Comparison of ENCODE assay signal across 20 mouse cellular contexts in the genomic region with DNA sequence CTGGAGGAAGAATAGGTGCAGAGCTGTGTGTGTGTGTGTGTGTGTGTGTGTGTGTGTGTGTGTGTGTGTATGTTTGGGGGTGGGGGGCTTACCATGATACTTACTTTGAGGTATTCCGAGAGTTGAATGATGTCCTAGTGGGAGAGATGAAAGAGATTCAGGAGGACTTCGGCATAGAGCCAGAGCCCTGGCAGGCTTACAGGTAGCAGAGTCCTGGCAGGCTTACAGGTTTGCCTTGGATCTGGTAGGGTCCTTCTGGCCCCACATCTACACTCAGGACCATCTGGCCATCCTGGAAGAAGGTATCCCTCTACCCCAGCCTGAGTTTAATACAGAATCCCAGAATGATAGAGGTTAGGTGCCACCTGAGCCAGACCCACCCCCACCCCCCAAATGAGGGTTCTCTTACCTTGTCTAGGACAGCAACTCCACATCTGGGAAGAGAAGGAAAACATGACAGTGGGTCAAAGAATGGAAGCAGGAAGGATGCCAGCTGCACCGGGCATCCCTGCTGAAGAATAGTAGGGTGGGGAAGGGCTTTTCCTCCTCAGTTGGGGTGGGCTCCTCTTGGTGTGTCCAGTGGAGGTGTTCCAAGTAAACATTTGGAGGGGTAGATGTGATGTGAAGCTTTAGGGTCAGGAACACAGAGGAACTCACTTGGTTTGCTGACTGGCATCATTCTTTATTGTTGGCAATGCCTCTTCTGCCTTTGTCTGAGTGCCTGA. TPM values are rescaled to one million over a fixed set of nuclear protein-coding genes. Genes with fewer than 3 reads are reported as not detected.
DNase-seq lines count a peak whose midpoint lies in the region; ATAC-seq and TF ChIP-seq lines count a peak whose summit lies in the region.
"Had no signal": no experiment of that assay in that cellular context is flagged by ENCODE, and none has a peak within 500 bp of the region (broad histone marks: within the 10 kb centered on the region; RNA-seq: fewer than 3 reads in every experiment).

No protein-coding gene starts in this region.

- no peak overlapping the region for H3K4me3 ChIP-seq in midbrain, postnatal 0 days (ENCODE audit: low read depth, low read length)
- no peak overlapping the region for H3K4me3 ChIP-seq in midbrain, embryonic 13.5 days (replicated peaks)
- H3K4me3 ChIP-seq in heart, embryonic 12.5 days, result no peak overlapping the region
- H3K4me3 ChIP-seq in kidney, adult 2 months (ENCODE audit: insufficient read depth, low read depth, low read length), result no peak overlapping the region
- H3K4me3 ChIP-seq in forebrain, embryonic 13.5 days, result no peak overlapping the region
- H3K4me3 ChIP-seq: embryonic facial prominence, embryonic 10.5 days; forebrain, embryonic 15.5 days; heart, adult 2 months; hindbrain, embryonic 10.5 days; intestine, embryonic 15.5 days had no signal

- peak; percentile 24 for DNase-seq in midbrain, postnatal 0 days (ENCODE audit: low spot score)
- peak; percentile 54 to 67 for DNase-seq in cerebellum, adult 18-20 months
- DNase-seq in cerebellum, adult 9-11 months, result peak; percentile 62
- DNase-seq in cerebellum, postnatal 36 days, result peak; percentile 72 to 73
- DNase-seq in kidney, adult 2 months, result no peak
- DNase-seq: adrenal gland, postnatal 14 days; heart, adult 2 months; kidney, adult 18-20 months had no signal

- H3K4me2 ChIP-seq in midbrain, postnatal 0 days (ENCODE audit: low read depth, low read length, poor library complexity, severe bottlenecking), result no peak overlapping the region
- no peak overlapping the region for H3K4me2 ChIP-seq in midbrain, embryonic 13.5 days (replicated peaks)
- H3K4me2 ChIP-seq in heart, embryonic 12.5 days, result no peak overlapping the region
- no peak overlapping the region for H3K4me2 ChIP-seq in forebrain, embryonic 13.5 days
- H3K4me2 ChIP-seq: forebrain, embryonic 15.5 days; heart, embryonic 11.5 days; hindbrain, embryonic 14.5 days; intestine, embryonic 15.5 days had no signal

- no peak for TF ChIP-seq POLR2A in kidney, adult 2 months (IDR thresholded peaks at IDR 0.05; ENCODE audit: low read depth, low read length)

- no peak overlapping the region for H3K27ac ChIP-seq in midbrain, postnatal 0 days (ENCODE audit: low read depth, low read length)
- H3K27ac ChIP-seq in midbrain, embryonic 13.5 days, result no peak overlapping the region
- H3K27ac ChIP-seq in heart, embryonic 12.5 days (ENCODE audit: poor library complexity, severe bottlenecking), result no peak overlapping the region
- no peak overlapping the region for H3K27ac ChIP-seq in kidney, adult 2 months (ENCODE audit: insufficient read depth, low read depth, low read length)
- no peak overlapping the region for H3K27ac ChIP-seq in forebrain, embryonic 13.5 days
- H3K27ac ChIP-seq: embryonic facial prominence, embryonic 10.5 days; forebrain, embryonic 15.5 days; heart, adult 2 months; hindbrain, embryonic 10.5 days; hindbrain, embryonic 14.5 days; intestine, embryonic 15.5 days had no signal

- no peak for ATAC-seq in midbrain, postnatal 0 days (ENCODE audit: low FRiP score)
- ATAC-seq in midbrain, embryonic 13.5 days, result no peak
- ATAC-seq in heart, embryonic 12.5 days (ENCODE audit: insufficient number of reproducible peaks, low FRiP score), result no peak
- no peak for ATAC-seq in forebrain, embryonic 13.5 days
- ATAC-seq: activated CD4-positive, CD25-positive, alpha-beta regulatory T cell, adult 4 months; forebrain, embryonic 15.5 days; intestine, embryonic 15.5 days; Patski had no signal

- no peaks in the 10 kb centered on the region for H3K4me1 ChIP-seq in midbrain, postnatal 0 days (ENCODE audit: insufficient read depth, low read length)
- peaks cover 6% of the 10 kb centered on the region for H3K4me1 ChIP-seq in midbrain, embryonic 13.5 days (replicated peaks)
- H3K4me1 ChIP-seq in heart, embryonic 12.5 days (replicated peaks), result peaks cover 27% of the 10 kb centered on the region
- H3K4me1 ChIP-seq in kidney, adult 2 months (ENCODE audit: control insufficient read depth, insufficient read depth, low read length), result no peaks in the 10 kb centered on the region
- peaks cover 5% of the 10 kb centered on the region for H3K4me1 ChIP-seq in forebrain, embryonic 13.5 days

- H3K9me3 ChIP-seq in midbrain, postnatal 0 days (ENCODE audit: low read length), result no peaks in the 10 kb centered on the region
- H3K9me3 ChIP-seq in midbrain, embryonic 13.5 days, result no peaks in the 10 kb centered on the region
- H3K9me3 ChIP-seq in heart, embryonic 12.5 days (replicated peaks), result no peaks in the 10 kb centered on the region
- no peaks in the 10 kb centered on the region for H3K9me3 ChIP-seq in forebrain, embryonic 13.5 days (replicated peaks)
- H3K9me3 ChIP-seq: embryonic facial prominence, embryonic 10.5 days; forebrain, embryonic 15.5 days; hindbrain, embryonic 10.5 days; intestine, embryonic 15.5 days had no signal

- no peaks in the 10 kb centered on the region for H3K36me3 ChIP-seq in midbrain, postnatal 0 days (ENCODE audit: insufficient read depth, low read length)
- no peaks in the 10 kb centered on the region for H3K36me3 ChIP-seq in midbrain, embryonic 13.5 days
- H3K36me3 ChIP-seq in heart, embryonic 12.5 days, result no peaks in the 10 kb centered on the region
- H3K36me3 ChIP-seq in kidney, adult 2 months (ENCODE audit: control insufficient read depth, insufficient read depth, low read length), result no peaks in the 10 kb centered on the region
- no peaks in the 10 kb centered on the region for H3K36me3 ChIP-seq in forebrain, embryonic 13.5 days (ENCODE audit: poor library complexity, severe bottlenecking)
- H3K36me3 ChIP-seq: embryonic facial prominence, embryonic 10.5 days; forebrain, embryonic 15.5 days; hindbrain, embryonic 10.5 days; intestine, embryonic 15.5 days had no signal

- 85% methylated on average over 3 of the region's 3 CpGs for WGBS in midbrain, postnatal 0 days
- 79% methylated on average over 3 of the region's 3 CpGs for WGBS in midbrain, embryonic 13.5 days
- 79% methylated on average over 3 of the region's 3 CpGs for WGBS in heart, embryonic 12.5 days
- WGBS in kidney, adult 2 months, result 86% methylated on average over 3 of the region's 3 CpGs
- WGBS in forebrain, embryonic 13.5 days, result 78% methylated on average over 3 of the region's 3 CpGs

- H3K27me3 ChIP-seq in midbrain, postnatal 0 days (ENCODE audit: insufficient read depth, low read length), result no peaks in the 10 kb centered on the region
- H3K27me3 ChIP-seq in midbrain, embryonic 13.5 days, result no peaks in the 10 kb centered on the region
- no peaks in the 10 kb centered on the region for H3K27me3 ChIP-seq in heart, embryonic 12.5 days (replicated peaks)
- H3K27me3 ChIP-seq in kidney, adult 2 months (replicated peaks; ENCODE audit: control insufficient read depth, insufficient read depth, low read length), result no peaks in the 10 kb centered on the region
- no peaks in the 10 kb centered on the region for H3K27me3 ChIP-seq in forebrain, embryonic 13.5 days
- H3K27me3 ChIP-seq: CH12.LX; forebrain, embryonic 15.5 days; intestine, embryonic 15.5 days; Patski had no signal

- no peak for TF ChIP-seq CTCF in midbrain, postnatal 0 days (IDR thresholded peaks at IDR 0.05)
- no peak for TF ChIP-seq CTCF in kidney, adult 2 months (conservative IDR thresholded peaks at IDR 0.05; ENCODE audit: insufficient read depth, insufficient read length, low read depth, low read length)

- H3K9ac ChIP-seq in midbrain, postnatal 0 days (replicated peaks; ENCODE audit: low read length, poor library complexity, severe bottlenecking), result no peak overlapping the region
- no peak overlapping the region for H3K9ac ChIP-seq in midbrain, embryonic 13.5 days (replicated peaks)
- no peak overlapping the region for H3K9ac ChIP-seq in heart, embryonic 12.5 days
- H3K9ac ChIP-seq in forebrain, embryonic 13.5 days, result no peak overlapping the region
- H3K9ac ChIP-seq: forebrain, embryonic 15.5 days; hindbrain, embryonic 14.5 days; intestine, embryonic 15.5 days had no signal

RNA-seq across cellular contexts. Expression of a gene that starts 6.9 kb away (rescaled TPM):
- 2.4 and 2.7 TPM in 2 replicates for total RNA-seq in midbrain, postnatal 0 days (2014; rRNA removed)
- polyA plus RNA-seq in midbrain, postnatal 0 days (2015; fragmentation: Nextera tagmentation; extraction: Ambion mirVana), result 1.3 and 1.9 TPM in 2 replicates
- 1.1 and 1.2 TPM in 2 replicates for polyA plus RNA-seq in midbrain, embryonic 13.5 days (2015; fragmentation: Nextera tagmentation; extraction: Ambion mirVana)
- polyA plus RNA-seq in heart, embryonic 12.5 days (2016; fragmentation: Nextera tagmentation; extraction: Ambion mirVana), result 0.99 and 1.6 TPM in 2 replicates
- 0.52 and 3.2 TPM in 2 replicates for polyA plus RNA-seq in kidney, adult 2 months (2012; rRNA removed)
- polyA plus RNA-seq in forebrain, embryonic 13.5 days (2015; fragmentation: Nextera tagmentation; extraction: Ambion mirVana), result 0.58 and 1.0 TPM in 2 replicates
- polyA plus RNA-seq: Patski had no signal

RNA-seq across cellular contexts. Expression of a gene that starts 12.9 kb away (rescaled TPM):
- 0.66 and 0.82 TPM in 2 replicates for total RNA-seq in midbrain, postnatal 0 days (2014; rRNA removed)
- polyA plus RNA-seq in midbrain, postnatal 0 days (2015; fragmentation: Nextera tagmentation; extraction: Ambion mirVana), result 1.1 and 1.4 TPM in 2 replicates
- polyA plus RNA-seq in midbrain, embryonic 13.5 days (2015; fragmentation: Nextera tagmentation; extraction: Ambion mirVana), result 0.58 and 0.62 TPM in 2 replicates
- polyA plus RNA-seq in heart, embryonic 12.5 days (2016; fragmentation: Nextera tagmentation; extraction: Ambion mirVana), result 2.3 and 2.5 TPM in 2 replicates
- 2.7 and 4.8 TPM in 2 replicates for polyA plus RNA-seq in kidney, adult 2 months (2012; rRNA removed)
- 0.32 and 0.55 TPM in 2 replicates for polyA plus RNA-seq in forebrain, embryonic 13.5 days (2015; fragmentation: Nextera tagmentation; extraction: Ambion mirVana)

RNA-seq across cellular contexts. Expression of a gene that starts 26.7 kb away (rescaled TPM):
- 10.5 and 19.5 TPM in 2 replicates for total RNA-seq in midbrain, postnatal 0 days (2014; rRNA removed)
- polyA plus RNA-seq in midbrain, postnatal 0 days (2015; fragmentation: Nextera tagmentation; extraction: Ambion mirVana), result 10.0 and 10.1 TPM in 2 replicates
- 14.2 and 15.4 TPM in 2 replicates for polyA plus RNA-seq in midbrain, embryonic 13.5 days (2015; fragmentation: Nextera tagmentation; extraction: Ambion mirVana)
- 13.4 and 13.9 TPM in 2 replicates for polyA plus RNA-seq in heart, embryonic 12.5 days (2016; fragmentation: Nextera tagmentation; extraction: Ambion mirVana)
- 2.3 and 2.8 TPM in 2 replicates for polyA plus RNA-seq in kidney, adult 2 months (2012; rRNA removed)
- 12.2 and 14.5 TPM in 2 replicates for polyA plus RNA-seq in forebrain, embryonic 13.5 days (2015; fragmentation: Nextera tagmentation; extraction: Ambion mirVana)

RNA-seq across cellular contexts. Expression of a gene that starts 41.7 kb away (rescaled TPM):
- total RNA-seq in midbrain, postnatal 0 days (2014; rRNA removed), result 0.71 and 1.2 TPM in 2 replicates
- 0.77 and 0.94 TPM in 2 replicates for polyA plus RNA-seq in midbrain, postnatal 0 days (2015; fragmentation: Nextera tagmentation; extraction: Ambion mirVana)
- polyA plus RNA-seq in midbrain, embryonic 13.5 days (2015; fragmentation: Nextera tagmentation; extraction: Ambion mirVana), result 0.62 and 0.74 TPM in 2 replicates
- 4.8 and 6.6 TPM in 2 replicates for polyA plus RNA-seq in heart, embryonic 12.5 days (2016; fragmentation: Nextera tagmentation; extraction: Ambion mirVana)
- 30.6 and 37.9 TPM in 2 replicates for polyA plus RNA-seq in kidney, adult 2 months (2012; rRNA removed)
- 0.63 and 0.79 TPM in 2 replicates for polyA plus RNA-seq in forebrain, embryonic 13.5 days (2015; fragmentation: Nextera tagmentation; extraction: Ambion mirVana)
